Comparison of ENCODE assay signal across 21 mouse cellular contexts in genomic region chr9:16361811-16362210, GRCm38 (mm10).
DNase-seq lines count a peak whose midpoint lies in the region; ATAC-seq lines count a peak whose summit lies in the region.
"Had no signal": no experiment of that assay in that cellular context is flagged by ENCODE, and none has a peak within 500 bp of the region (broad histone marks: within the 10 kb centered on the region; RNA-seq: fewer than 3 reads in every experiment).

No protein-coding gene starts in this region.

- no peak overlapping the region for H3K9ac ChIP-seq in forebrain, embryonic 16.5 days (replicated peaks; ENCODE audit: low read depth, low read length)
- H3K9ac ChIP-seq: forebrain, postnatal 0 days; hindbrain, embryonic 12.5 days; hindbrain, embryonic 15.5 days had no signal

- DNase-seq in forebrain, embryonic 10.5 days (ENCODE audit: extremely low spot score, low spot score), result no peak
- DNase-seq in ES-CJ7 (ENCODE audit: low read depth, low spot score), result peak; percentile 80
- peak; percentile 18 for DNase-seq in WW6 (ENCODE audit: low read depth, low spot score)
- no peak for DNase-seq in urinary bladder, postnatal 25 days (ENCODE audit: low spot score)
- DNase-seq in thymus, postnatal 25 days, result no peak
- DNase-seq: adrenal gland, adult 2 months; adrenal gland, postnatal 14 days; cerebellum, adult 11-12 months; cerebellum, adult 8-10 months; cerebellum, postnatal 10 days; cerebellum, postnatal 36 days; embryo, embryonic 11 days; forebrain, postnatal 0 days; gastrocnemius, adult 2 months; gastrocnemius, postnatal 14 days; heart, adult 11 months had no signal

- H3K4me3 ChIP-seq in forebrain, embryonic 10.5 days, result no peak overlapping the region
- no peak overlapping the region for H3K4me3 ChIP-seq in forebrain, embryonic 16.5 days (replicated peaks; ENCODE audit: low read length)
- H3K4me3 ChIP-seq: gastrocnemius, adult 2 months; hindbrain, embryonic 12.5 days; hindbrain, embryonic 15.5 days had no signal

- no peaks in the 10 kb centered on the region for H3K27me3 ChIP-seq in forebrain, embryonic 10.5 days (ENCODE audit: poor library complexity, severe bottlenecking)
- H3K27me3 ChIP-seq in forebrain, embryonic 16.5 days (replicated peaks; ENCODE audit: control insufficient read depth, insufficient read depth, low read length), result no peaks in the 10 kb centered on the region
- H3K27me3 ChIP-seq: hindbrain, embryonic 12.5 days; hindbrain, embryonic 15.5 days had no signal

- peaks cover 19% of the 10 kb centered on the region for H3K4me1 ChIP-seq in forebrain, embryonic 10.5 days
- H3K4me1 ChIP-seq in forebrain, embryonic 16.5 days (replicated peaks; ENCODE audit: control insufficient read depth, insufficient read depth, low read length), result no peaks in the 10 kb centered on the region

- no peak for ATAC-seq in forebrain, embryonic 16.5 days
- ATAC-seq: forebrain, postnatal 0 days; intestine, postnatal 0 days had no signal

- H3K27ac ChIP-seq in forebrain, embryonic 10.5 days, result 0 out of 2 replicates have a peak overlapping the region, but pooled peaks have one; percentile 20
- no peak overlapping the region for H3K27ac ChIP-seq in forebrain, embryonic 16.5 days (ENCODE audit: low read length)
- H3K27ac ChIP-seq: gastrocnemius, adult 2 months; hindbrain, embryonic 12.5 days; hindbrain, embryonic 15.5 days had no signal

- no peaks in the 10 kb centered on the region for H3K9me3 ChIP-seq in forebrain, embryonic 10.5 days
- no peaks in the 10 kb centered on the region for H3K9me3 ChIP-seq in forebrain, embryonic 16.5 days (ENCODE audit: control insufficient read depth, low read length)
- H3K9me3 ChIP-seq: hindbrain, embryonic 12.5 days; hindbrain, embryonic 15.5 days had no signal

- WGBS in forebrain, embryonic 10.5 days, result 9% methylated on average over 5 of the region's 5 CpGs
- WGBS in forebrain, embryonic 16.5 days, result 6% methylated on average over 5 of the region's 5 CpGs

- H3K4me2 ChIP-seq in forebrain, embryonic 16.5 days (ENCODE audit: low read length), result no peak overlapping the region
- H3K4me2 ChIP-seq: heart, embryonic 11.5 days; hindbrain, embryonic 12.5 days; hindbrain, embryonic 15.5 days had no signal

- no peaks in the 10 kb centered on the region for H3K36me3 ChIP-seq in forebrain, embryonic 10.5 days (replicated peaks)
- no peaks in the 10 kb centered on the region for H3K36me3 ChIP-seq in forebrain, embryonic 16.5 days (ENCODE audit: control insufficient read depth, insufficient read depth)
- H3K36me3 ChIP-seq: hindbrain, embryonic 12.5 days; hindbrain, embryonic 15.5 days had no signal

Comparison
In these comparisons a context has a peak if more than half of its experiments do, and no peak if none do; other contexts are left out.
1. DNase-seq: peak in ES-CJ7 (single experiment) and WW6 (single experiment); none in forebrain, embryonic 10.5 days (single experiment), urinary bladder, postnatal 25 days (single experiment) and thymus, postnatal 25 days (single experiment).